Mouse (Mus musculus) CD4-positive naive resting alpha-beta T cell, adult 76 days (primary cell): ENCODE data around the gene Zbtb42. TPM values are rescaled to one million over a fixed set of nuclear protein-coding genes. Genes with fewer than 3 reads are reported as not detected.

ENCODE experiments used
- total RNA-seq: library from RNA; stranded (reverse); gene quantifications from one replicate; pipeline ENCODE4 v1.2.4, GENCODE M21; 2023

The Zbtb42 gene
- total RNA-seq, result 3.1 TPM

GRCm38 (mm10) chr12:112678555-112679026 lies at the start of gene Zbtb42:
Zbtb42 (plus strand) TSS chr12:112678828.

GRCm38 (mm10) chr12:112644180-112644854 lies 34.3 kb upstream of the Zbtb42 start, which contains the start of gene Siva1:
Siva1 (plus strand) TSS chr12:112644679.

GRCm38 (mm10) chr12:112674132-112675011 lies 4.3 kb upstream of the Zbtb42 start, which contains the start of gene Akt1:
Akt1 (minus strand) TSS chr12:112674884.

DNA sequence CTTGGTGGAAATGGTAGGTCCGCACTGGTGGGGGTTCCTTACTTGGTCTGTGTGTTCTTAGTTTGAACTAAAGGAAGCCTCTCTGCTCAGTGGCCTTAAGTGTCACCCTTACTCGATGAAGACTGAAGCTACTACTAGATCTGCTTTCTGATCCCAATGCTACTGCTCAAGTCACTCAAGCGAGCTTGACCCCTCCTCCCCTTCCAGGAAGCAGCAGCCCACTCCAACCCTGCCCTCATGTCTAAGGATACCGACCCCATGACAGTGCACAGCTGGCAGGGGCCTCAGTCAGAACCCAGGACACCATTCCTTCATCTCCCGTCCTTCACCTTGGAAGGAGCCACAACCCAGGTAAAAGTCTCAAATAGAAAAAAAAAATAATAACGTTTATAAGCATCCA lies 41.6 kb downstream of the Zbtb42 start, which contains the start of gene Cep170b:
TSS of gene Cep170b (plus strand) at position 240 of the 400 bp plus-strand sequence.

Other genes with a start within 250 kb of the Zbtb42 start
- gene A530016L24Rik, start 189.4 kb upstream of the Zbtb42 start, total RNA-seq, result not detected
- gene Tmem179, start 162.1 kb upstream of the Zbtb42 start, total RNA-seq, result not detected
- gene Inf2, start 90.0 kb upstream of the Zbtb42 start, total RNA-seq, result 61.1 TPM
- gene Adssl1, start 58.8 kb upstream of the Zbtb42 start, total RNA-seq, result 1.8 TPM
- gene Siva1, start 34.1 kb upstream of the Zbtb42 start, total RNA-seq, result 34.7 TPM
- 73.5 TPM for gene Akt1, start 3.9 kb upstream of the Zbtb42 start, total RNA-seq
- 13.0 TPM for gene Cep170b, start 41.6 kb downstream of the Zbtb42 start, total RNA-seq
- 32.9 TPM for gene Pld4, start 81.8 kb downstream of the Zbtb42 start, total RNA-seq
- gene Ahnak2, start 123.8 kb downstream of the Zbtb42 start, total RNA-seq, result 0.35 TPM
- 0.47 TPM for gene Clba1, start 130.1 kb downstream of the Zbtb42 start, total RNA-seq
- gene Cdca4, start 150.6 kb downstream of the Zbtb42 start, total RNA-seq, result 30.1 TPM
- gene Gpr132, start 189.4 kb downstream of the Zbtb42 start, total RNA-seq, result 520 TPM